Mouse (Mus musculus): ENCODE measurements around the gene Cdk1. TPM values are rescaled to one million over a fixed set of nuclear protein-coding genes. Genes with fewer than 3 reads are reported as not detected.

Gene Cdk1
- polyA plus RNA-seq (2017; shearing (Covaris generic)), result 15.3 TPM

GRCm38 (mm10) chr10:69352212-69353085, at the start of gene Cdk1:
Gene Cdk1, minus strand, starts transcription at chr10:69352938.

GRCm38 (mm10) chr10:69398763-69399590, 46.2 kb upstream of the Cdk1 start, which contains the start of gene Ank3:
Gene Ank3, plus strand, starts transcription at chr10:69398773.

Other genes starting within 250 kb of the Cdk1 start
- not detected for gene Rhobtb1, start 201.5 kb downstream of the Cdk1 start, polyA plus RNA-seq (2017; shearing (Covaris generic))
- gene A930033H14Rik, start 139.8 kb downstream of the Cdk1 start, polyA plus RNA-seq (2017; shearing (Covaris generic)), result not detected
- 0.67 TPM for gene Ank3, start 45.8 kb upstream of the Cdk1 start, polyA plus RNA-seq (2017; shearing (Covaris generic))

All from inflammation-experienced regulatory T-cells, adult 16 weeks (primary cell).